Mouse (Mus musculus) neural tube, embryonic 13.5 days (tissue): ENCODE results near the gene Cyb561. TPM values are rescaled to one million over a fixed set of nuclear protein-coding genes. Genes with fewer than 3 reads are reported as not detected.

Source experiments
- ATAC-seq: fragments of 200-750 bp; cut with Nextera tagmentation; 2 replicates; pipeline ENCODE4 v1.8.0; 2017; ENCODE audit warnings: low read depth, mild to moderate bottlenecking, moderate TSS enrichment, moderate library complexity
- H3K27ac ChIP-seq: fragments of 300-500 bp; sonication (generic); replicated peaks from 2 replicates; pipeline ENCODE4 v1.5.1; 2015; ENCODE audit warnings: moderate library complexity, mild to moderate bottlenecking, inconsistent platforms
- H3K27me3 ChIP-seq: fragments of 300-500 bp; sonication (generic); 2 replicates; pipeline ENCODE4 v1.6.1; 2015; ENCODE audit warnings: mild to moderate bottlenecking, inconsistent platforms
- H3K36me3 ChIP-seq: fragments of 300-500 bp; sonication (generic); 2 replicates; pipeline ENCODE4 v1.6.1; 2015; ENCODE audit warnings: mild to moderate bottlenecking, inconsistent platforms
- H3K4me1 ChIP-seq: fragments of 300-500 bp; sonication (generic); replicated peaks from 2 replicates; pipeline ENCODE4 v1.6.1; 2015; ENCODE audit warnings: inconsistent platforms
- H3K4me2 ChIP-seq: fragments of 300-500 bp; sonication (generic); 2 replicates; pipeline ENCODE4 v1.6.1; 2015; ENCODE audit warnings: inconsistent platforms, mild to moderate bottlenecking, moderate library complexity
- H3K4me3 ChIP-seq: fragments of 300-500 bp; sonication (generic); 2 replicates; pipeline ENCODE4 v1.5.1; 2015; ENCODE audit warnings: mild to moderate bottlenecking, inconsistent platforms
- H3K9ac ChIP-seq: fragments of 300-500 bp; sonication (generic); 2 replicates; pipeline ENCODE4 v1.6.1; 2015; ENCODE audit warnings: moderate library complexity, mild to moderate bottlenecking, inconsistent platforms
- H3K9me3 ChIP-seq: fragments of 300-500 bp; sonication (generic); 2 replicates; pipeline ENCODE4 v1.6.1; 2016; ENCODE audit warnings: inconsistent platforms
- WGBS: fragments of 180-500 bp; shearing (Covaris S2); methylation state at CpG from one replicate; pipeline ENCODE4 v1.1.7; 2015; 5-methylcytosine and 5-hydroxymethylcytosine counted together
- polyA plus RNA-seq: library from polyadenylated mRNA; unstranded; fragments of >200 nt; fragmentation: Nextera tagmentation; extraction: Ambion mirVana; gene quantifications from 2 replicates; pipeline ENCODE4 v1.2.1, GENCODE M21; 2015

Gene Cyb561
- polyA plus RNA-seq, result 27.6 and 29.8 TPM in 2 replicates

DNA sequence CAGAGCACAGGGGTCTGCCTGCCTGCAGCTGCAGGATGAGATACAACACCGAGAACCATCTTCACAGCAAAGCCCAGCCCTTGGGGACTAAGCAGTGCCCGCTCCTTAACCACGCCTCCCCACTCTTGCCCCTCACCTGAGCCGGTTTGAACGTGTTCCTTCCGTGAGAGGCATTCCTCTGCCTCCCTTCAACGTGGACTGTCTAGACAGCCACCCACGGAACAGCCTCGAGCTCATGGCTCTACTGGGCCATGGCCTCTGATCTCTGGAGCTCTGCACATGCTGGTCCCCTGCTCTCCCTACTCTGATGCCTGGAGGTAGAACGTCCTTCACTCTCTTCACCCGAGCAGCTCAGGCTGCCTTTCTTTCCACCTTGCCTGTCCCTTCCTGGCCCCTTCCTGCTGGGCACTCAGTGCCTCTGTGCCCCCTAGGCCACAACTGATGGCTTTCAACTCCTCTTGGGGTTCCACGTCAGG is at the start of gene Cyb561:
Cyb561 (minus strand) TSS at position 426 of the 476 bp plus-strand sequence.
- no peaks in the 10 kb centered on the region for H3K9me3 ChIP-seq
- WGBS, result 86% methylated on average over 12 of the region's 12 CpGs
- H3K27me3 ChIP-seq, result no peaks in the 10 kb centered on the region
- no peaks in the 10 kb centered on the region for H3K36me3 ChIP-seq
- H3K4me3 ChIP-seq, result no peak within 1 kb of the TSS
- no peaks in the 10 kb centered on the region for H3K4me1 ChIP-seq
- H3K4me2 ChIP-seq, result no peak within 1 kb of the TSS
- H3K9ac ChIP-seq, result no peak within 1 kb of the TSS
- no peak within 1 kb of the TSS for H3K27ac ChIP-seq
- no peak for ATAC-seq

GRCm38 (mm10) chr11:106001718-106002117 is 48.6 kb upstream of the Cyb561 start:
- Histone ChIP-seq H3K9me3 (no peaks in the 10 kb centered on the region), H3K27ac (no peak overlapping the region), H3K9ac (no peak overlapping the region), H3K27me3 (no peaks in the 10 kb centered on the region), H3K4me1 (peaks cover 15% of the 10 kb centered on the region), H3K4me3 (no peak overlapping the region), H3K4me2 (no peak overlapping the region), H3K36me3 (no peaks in the 10 kb centered on the region)
- 53% methylated on average over 4 of the region's 4 CpGs for whole genome bisulfite sequencing
- no peak for ATAC-seq

DNA sequence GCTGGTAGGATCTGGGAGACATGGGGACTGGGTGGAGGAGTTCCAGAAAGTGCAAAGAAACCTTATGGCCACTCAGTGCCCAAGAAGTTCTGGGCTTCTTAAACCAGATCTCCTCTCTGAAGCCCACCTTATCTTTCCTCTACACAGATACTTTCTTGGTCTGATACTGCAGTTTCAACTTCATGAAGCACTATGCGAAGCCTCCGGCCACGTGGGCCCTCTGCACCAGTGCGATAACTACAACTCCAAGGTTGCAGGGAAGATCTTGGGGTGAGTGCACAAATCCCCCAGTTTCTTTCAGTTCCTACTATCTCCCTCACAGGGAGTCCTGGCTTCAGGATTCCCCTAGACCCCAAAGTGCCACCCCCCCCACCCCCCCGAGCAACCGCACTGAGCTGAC is 46.9 kb upstream of the Cyb561 start:
- WGBS, result 93% methylated on average over 6 of the region's 6 CpGs
- no peak overlapping the region for H3K4me2 ChIP-seq
- H3K27me3 ChIP-seq, result no peaks in the 10 kb centered on the region
- no peaks in the 10 kb centered on the region; the same call in 1 of the 2 replicates for H3K4me1 ChIP-seq
- no peak overlapping the region for H3K9ac ChIP-seq
- H3K9me3 ChIP-seq, result no peaks in the 10 kb centered on the region
- H3K36me3 ChIP-seq, result no peaks in the 10 kb centered on the region
- no peak overlapping the region for H3K4me3 ChIP-seq
- no peak for ATAC-seq
- no peak overlapping the region for H3K27ac ChIP-seq

DNA sequence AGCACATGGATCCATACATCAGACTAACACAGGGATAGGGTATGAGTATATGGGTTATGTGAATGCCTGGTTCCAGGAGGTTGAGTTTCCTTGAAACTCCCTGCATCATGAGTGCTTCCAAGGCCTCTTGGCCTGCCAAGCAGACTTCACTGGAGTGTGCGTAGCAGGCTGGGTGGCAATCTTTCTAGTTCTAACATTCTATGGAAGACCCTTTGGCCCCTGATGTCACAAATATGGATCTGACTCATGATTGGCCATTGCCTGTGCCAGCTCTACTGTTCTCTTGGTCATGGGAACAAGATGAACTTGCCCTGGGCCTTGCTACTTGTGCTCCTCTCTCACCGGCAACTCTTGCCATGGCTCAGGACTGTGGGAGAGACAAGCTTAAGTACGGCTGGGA is 41.2 kb upstream of the Cyb561 start, which contains the start of gene Ace3:
Ace3 (plus strand) TSS at position 301 of the 400 bp plus-strand sequence.
- Histone ChIP-seq H3K36me3 (no peaks in the 10 kb centered on the region), H3K4me1 (no peaks in the 10 kb centered on the region), H3K9ac (no peak within 1 kb of the TSS), H3K27me3 (no peaks in the 10 kb centered on the region), H3K4me3 (no peak within 1 kb of the TSS), H3K9me3 (no peaks in the 10 kb centered on the region), H3K27ac (no peak within 1 kb of the TSS), H3K4me2 (no peak within 1 kb of the TSS)
- 93% methylated on average over 3 of the region's 3 CpGs for WGBS
- no peak for ATAC-seq

DNA sequence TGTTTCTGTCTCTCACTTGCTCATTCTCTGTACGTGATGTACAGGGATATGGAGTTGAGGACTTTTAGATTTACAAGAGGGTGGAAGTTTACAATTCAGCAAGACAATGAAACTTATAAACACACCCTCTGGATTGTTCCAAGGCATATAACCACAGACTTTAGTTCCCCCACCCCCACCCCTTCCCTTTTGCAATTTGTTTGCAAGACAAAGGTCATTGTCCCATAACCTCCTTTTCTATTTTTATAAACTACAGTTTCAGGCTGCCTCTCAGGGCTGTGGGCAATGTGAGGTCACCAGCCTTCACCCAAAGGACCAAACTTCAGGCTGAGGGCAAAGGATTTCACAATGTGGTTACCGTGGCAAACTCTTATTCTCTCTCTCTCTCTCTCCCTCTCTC is 37.1 kb upstream of the Cyb561 start:
- no peaks in the 10 kb centered on the region for H3K4me1 ChIP-seq
- no peak overlapping the region for H3K9ac ChIP-seq
- no peak overlapping the region for H3K4me2 ChIP-seq
- H3K9me3 ChIP-seq, result no peaks in the 10 kb centered on the region
- 61% methylated on average over 2 of the region's 2 CpGs for WGBS
- H3K36me3 ChIP-seq, result no peaks in the 10 kb centered on the region
- ATAC-seq, result no peak
- no peak overlapping the region for H3K27ac ChIP-seq
- H3K4me3 ChIP-seq, result no peak overlapping the region
- H3K27me3 ChIP-seq, result no peaks in the 10 kb centered on the region

- Histone ChIP-seq H3K27ac (no peak overlapping the region), H3K9ac (no peak overlapping the region), H3K4me1 (no peaks in the 10 kb centered on the region), H3K9me3 (no peaks in the 10 kb centered on the region), H3K4me2 (no peak overlapping the region), H3K4me3 (no peak overlapping the region), H3K36me3 (no peaks in the 10 kb centered on the region), H3K27me3 (no peaks in the 10 kb centered on the region)
- no peak for ATAC-seq
- 83% methylated on average over 6 of the region's 6 CpGs for WGBS
Observed at GRCm38 (mm10) chr11:105989446-105989845, 36.3 kb upstream of the Cyb561 start.

GRCm38 (mm10) chr11:105987446-105987845 is 34.3 kb upstream of the Cyb561 start:
- Histone ChIP-seq H3K4me1 (no peaks in the 10 kb centered on the region), H3K27ac (no peak overlapping the region), H3K4me3 (no peak overlapping the region), H3K4me2 (no peak overlapping the region), H3K27me3 (no peaks in the 10 kb centered on the region), H3K9ac (no peak overlapping the region), H3K36me3 (no peaks in the 10 kb centered on the region), H3K9me3 (no peaks in the 10 kb centered on the region)
- WGBS, result 79% methylated on average over 6 of the region's 6 CpGs
- ATAC-seq, result no peak

DNA sequence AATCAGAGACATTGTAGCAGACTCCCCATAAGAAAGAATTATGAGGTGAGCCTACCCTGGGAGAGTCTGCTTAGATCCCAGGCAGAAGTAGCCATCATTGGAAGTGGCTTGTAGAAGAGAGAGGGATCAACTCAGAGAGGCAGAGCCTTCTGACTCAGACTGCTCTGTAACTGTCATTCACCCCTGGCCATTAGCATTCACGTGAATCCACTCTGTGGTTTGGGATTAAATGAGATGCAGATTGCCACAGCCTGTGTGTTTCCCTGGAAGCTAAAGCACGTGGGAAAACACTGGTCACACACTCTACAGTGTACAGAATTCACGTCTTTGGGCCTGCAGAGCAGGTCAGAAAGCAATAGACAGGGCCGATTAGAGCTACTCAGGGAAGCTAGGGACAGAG is 31.3 kb upstream of the Cyb561 start:
- no peaks in the 10 kb centered on the region for H3K9me3 ChIP-seq
- H3K27ac ChIP-seq, result no peak overlapping the region
- no peaks in the 10 kb centered on the region for H3K36me3 ChIP-seq
- no peak overlapping the region for H3K9ac ChIP-seq
- H3K4me1 ChIP-seq, result no peaks in the 10 kb centered on the region
- 0 out of 2 replicates have a peak, but pooled peaks cover 4% of the 10 kb centered on the region for H3K27me3 ChIP-seq
- ATAC-seq, result no peak
- WGBS, result 70% methylated on average over 4 of the region's 4 CpGs
- no peak overlapping the region for H3K4me2 ChIP-seq
- no peak overlapping the region for H3K4me3 ChIP-seq

DNA sequence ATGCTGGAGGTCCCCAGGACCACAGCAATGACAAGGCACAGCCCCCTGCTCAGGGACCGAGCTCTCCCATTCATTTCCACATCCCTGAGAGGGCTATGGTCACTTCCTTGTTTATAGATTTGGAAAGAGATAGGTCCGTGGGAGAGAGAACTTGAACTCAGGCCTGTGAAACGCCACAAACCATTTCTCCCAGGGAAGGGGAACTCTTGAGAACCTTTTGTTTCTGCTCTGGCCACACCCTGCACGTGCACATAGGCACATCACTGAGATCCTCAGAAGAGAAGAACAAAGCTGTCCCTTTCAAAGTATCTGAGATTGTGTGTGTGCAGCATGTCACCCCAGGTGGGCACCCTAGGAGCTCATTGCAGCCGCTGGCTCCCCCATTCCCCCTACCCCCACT is 25.5 kb upstream of the Cyb561 start:
- WGBS, result 67% methylated on average over 5 of the region's 5 CpGs
- H3K4me1 ChIP-seq, result no peaks in the 10 kb centered on the region
- H3K27ac ChIP-seq, result no peak overlapping the region
- H3K27me3 ChIP-seq, result 0 out of 2 replicates have a peak, but pooled peaks cover 4% of the 10 kb centered on the region
- H3K9me3 ChIP-seq, result no peaks in the 10 kb centered on the region
- no peaks in the 10 kb centered on the region for H3K36me3 ChIP-seq
- no peak overlapping the region for H3K9ac ChIP-seq
- no peak overlapping the region for H3K4me3 ChIP-seq
- no peak for ATAC-seq
- no peak overlapping the region for H3K4me2 ChIP-seq

DNA sequence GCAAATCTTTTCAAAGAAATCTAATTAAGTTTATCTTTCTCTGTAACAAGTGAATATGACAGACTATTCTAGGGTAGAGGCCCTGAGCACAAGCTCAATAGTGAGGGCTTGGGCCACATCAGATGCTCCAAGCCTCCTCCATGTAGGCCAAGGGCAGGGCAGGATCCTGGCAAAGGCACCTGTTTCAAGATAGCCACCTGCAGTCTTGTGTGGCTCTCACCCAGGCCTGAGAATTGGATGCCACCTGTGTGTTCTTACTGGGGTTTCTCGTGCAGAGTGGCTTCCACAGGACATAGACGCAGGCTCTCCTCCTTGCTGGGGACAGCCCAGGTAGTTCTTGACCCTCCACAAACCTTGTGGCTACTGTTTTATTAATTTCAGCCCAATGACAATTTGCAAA is 25.1 kb upstream of the Cyb561 start:
- no peak overlapping the region for H3K4me2 ChIP-seq
- no peak for ATAC-seq
- WGBS, result 89% methylated on average over 2 of the region's 2 CpGs

DNA sequence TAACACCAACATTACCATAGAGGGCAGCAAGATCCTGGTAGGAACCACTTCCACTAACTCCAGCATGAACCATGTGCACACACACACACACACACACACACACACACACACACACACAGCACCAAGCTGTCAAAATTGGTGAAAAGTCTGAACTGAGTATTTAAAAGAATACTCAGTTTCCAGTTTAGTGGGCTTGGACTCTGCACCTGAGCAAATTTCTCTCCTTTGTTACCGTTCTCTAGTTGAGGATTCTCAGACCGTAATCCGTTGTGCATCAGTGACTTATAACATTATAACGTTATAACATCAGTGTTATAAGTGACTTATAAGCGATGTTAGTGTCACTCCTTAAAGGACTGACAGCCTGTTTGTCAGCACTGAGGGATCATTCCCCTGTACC is 22.5 kb upstream of the Cyb561 start:
- H3K9me3 ChIP-seq, result no peaks in the 10 kb centered on the region
- H3K36me3 ChIP-seq, result no peaks in the 10 kb centered on the region
- H3K27me3 ChIP-seq, result peaks cover 11% of the 10 kb centered on the region; the same call in 1 of the 2 replicates
- no peak overlapping the region for H3K9ac ChIP-seq
- H3K4me1 ChIP-seq, result no peaks in the 10 kb centered on the region
- no peak for ATAC-seq
- no peak overlapping the region for H3K4me3 ChIP-seq
- 90% methylated on average over 5 of the region's 5 CpGs for WGBS
- no peak overlapping the region for H3K4me2 ChIP-seq
- no peak overlapping the region for H3K27ac ChIP-seq

More for the DNA sequence above, 25.1 kb upstream of the Cyb561 start:
- Histone ChIP-seq H3K9ac (no peak overlapping the region), H3K36me3 (no peaks in the 10 kb centered on the region), H3K4me3 (no peak overlapping the region), H3K4me1 (no peaks in the 10 kb centered on the region), H3K9me3 (no peaks in the 10 kb centered on the region), H3K27ac (no peak overlapping the region), H3K27me3 (0 out of 2 replicates have a peak, but pooled peaks cover 4% of the 10 kb centered on the region)

DNA sequence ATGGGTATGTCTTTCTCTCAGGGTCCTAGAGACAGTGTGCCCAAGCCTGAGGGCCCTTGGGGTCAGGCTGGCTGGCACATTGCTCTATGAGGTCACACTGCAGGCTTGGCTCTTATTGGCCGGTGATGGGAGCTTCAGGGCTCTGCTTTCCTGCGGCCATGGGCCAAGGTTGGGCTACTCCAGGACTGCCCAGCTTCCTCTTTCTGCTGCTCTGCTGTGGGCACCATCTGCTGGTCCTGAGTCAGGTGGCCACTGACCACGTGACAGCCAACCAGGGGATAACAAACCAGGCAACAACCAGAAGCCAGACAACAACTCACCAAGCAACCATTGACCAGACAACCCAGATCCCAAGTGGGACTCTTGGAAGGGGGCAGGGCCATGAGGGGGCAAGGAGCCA is 21.9 kb upstream of the Cyb561 start:
- ATAC-seq, result no peak
- no peak overlapping the region for H3K4me2 ChIP-seq
- H3K9me3 ChIP-seq, result no peaks in the 10 kb centered on the region
- no peaks in the 10 kb centered on the region for H3K4me1 ChIP-seq
- H3K27ac ChIP-seq, result no peak overlapping the region
- no peak overlapping the region for H3K4me3 ChIP-seq
- H3K36me3 ChIP-seq, result no peaks in the 10 kb centered on the region
- no peak overlapping the region for H3K9ac ChIP-seq
- peaks cover 14% of the 10 kb centered on the region for H3K27me3 ChIP-seq
- 71% methylated on average over 3 of the region's 3 CpGs for WGBS

DNA sequence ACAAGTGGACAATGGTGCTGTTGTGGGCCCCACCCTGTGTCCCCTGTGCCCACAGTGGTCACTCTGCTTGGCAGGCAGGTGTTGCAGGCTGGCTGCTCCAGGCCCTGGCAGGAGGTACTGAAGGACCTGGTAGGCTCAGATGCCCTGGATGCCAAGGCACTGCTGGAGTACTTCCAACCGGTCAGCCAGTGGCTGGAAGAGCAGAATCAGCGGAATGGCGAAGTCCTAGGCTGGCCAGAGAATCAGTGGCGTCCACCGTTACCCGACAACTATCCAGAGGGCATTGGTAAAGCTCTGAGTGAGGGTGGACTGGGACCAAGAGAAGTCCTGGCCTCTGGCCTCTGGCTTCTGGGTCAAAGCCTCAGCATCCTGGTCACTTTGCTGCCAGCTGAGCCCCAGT is 21.5 kb upstream of the Cyb561 start:
- no peak overlapping the region for H3K4me2 ChIP-seq
- H3K4me3 ChIP-seq, result no peak overlapping the region
- no peaks in the 10 kb centered on the region for H3K9me3 ChIP-seq
- no peaks in the 10 kb centered on the region for H3K4me1 ChIP-seq
- ATAC-seq, result no peak
- H3K27ac ChIP-seq, result no peak overlapping the region
- H3K36me3 ChIP-seq, result no peaks in the 10 kb centered on the region
- H3K9ac ChIP-seq, result no peak overlapping the region
- H3K27me3 ChIP-seq, result peaks cover 18% of the 10 kb centered on the region
- 92% methylated on average over 6 of the region's 6 CpGs for whole genome bisulfite sequencing
